Mouse (Mus musculus): ENCODE measurements around the gene Hipk3. TPM values are rescaled to one million over a fixed set of nuclear protein-coding genes. Genes with fewer than 3 reads are reported as not detected.

The Hipk3 gene
- polyA plus RNA-seq, 1 experiment from 2014 or later, result 4.4 TPM

- H3K4me3 ChIP-seq, result peak overlapping the region; percentile 77
- no peak for ATAC-seq
- 71% methylated on average over 7 of the region's 7 CpGs for WGBS
These were observed 85.9 kb downstream of the Hipk3 start for GRCm38 (mm10) chr2:104408351-104408750.

DNA sequence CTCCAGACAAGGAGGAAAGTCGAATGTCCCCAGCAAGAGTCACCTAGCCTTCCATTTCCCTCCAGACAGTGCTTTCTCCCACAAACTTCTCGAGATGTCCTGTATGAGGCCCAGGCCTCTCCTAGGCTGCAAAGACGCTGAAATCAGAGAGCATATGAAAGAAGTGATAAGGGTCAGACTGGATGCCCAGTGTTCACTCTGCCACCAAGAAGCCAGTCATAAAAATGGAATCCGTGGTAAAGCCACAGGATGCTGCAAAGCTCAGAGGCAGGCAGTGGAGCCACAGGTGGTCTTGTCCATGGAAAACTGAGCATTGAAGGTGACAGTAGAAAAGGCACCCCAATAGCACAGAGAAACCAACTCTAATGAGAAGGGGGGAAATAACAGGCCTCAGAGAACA, 86.3 kb downstream of the Hipk3 start:
- WGBS, result 77% methylated on average over 4 of the region's 4 CpGs
- Histone ChIP-seq H3K9ac (no peak overlapping the region), H3K9me3 (replicated peaks) (no peaks in the 10 kb centered on the region), H3K4me2 (peak overlapping the region; percentile 92; the same call in 1 of the 2 replicates), H3K27ac (no peak overlapping the region), H3K4me1 (peaks cover 38% of the 10 kb centered on the region), H3K36me3 (ENCODE audit: poor library complexity, severe bottlenecking) (no peaks in the 10 kb centered on the region), H3K4me3 (no peak overlapping the region), H3K27me3 (peaks cover 12% of the 10 kb centered on the region; the same call in 1 of the 2 replicates)
- no peak for ATAC-seq

More at GRCm38 (mm10) chr2:104408351-104408750, 85.9 kb downstream of the Hipk3 start:
- no peak overlapping the region for H3K27ac ChIP-seq
- H3K27me3 ChIP-seq, result peaks cover 12% of the 10 kb centered on the region; the same call in 1 of the 2 replicates
- H3K4me1 ChIP-seq, result peaks cover 38% of the 10 kb centered on the region
- no peaks in the 10 kb centered on the region for H3K36me3 ChIP-seq (ENCODE audit: poor library complexity, severe bottlenecking)
- no peaks in the 10 kb centered on the region for H3K9me3 ChIP-seq (replicated peaks)
- H3K9ac ChIP-seq, result no peak overlapping the region
- H3K4me2 ChIP-seq, result peak overlapping the region; percentile 92

GRCm38 (mm10) chr2:104404036-104404435, 90.2 kb downstream of the Hipk3 start:
- Histone ChIP-seq H3K4me3 (no peak overlapping the region), H3K4me1 (peaks cover 26% of the 10 kb centered on the region), H3K9me3 (replicated peaks) (no peaks in the 10 kb centered on the region), H3K9ac (no peak overlapping the region), H3K27me3 (peaks cover 6% of the 10 kb centered on the region; the same call in 1 of the 2 replicates), H3K27ac (no peak overlapping the region), H3K4me2 (no peak overlapping the region), H3K36me3 (ENCODE audit: poor library complexity, severe bottlenecking) (no peaks in the 10 kb centered on the region)
- WGBS, result 89% methylated on average over 6 of the region's 6 CpGs
- no peak for ATAC-seq

- no peak for ATAC-seq
- H3K9me3 ChIP-seq (replicated peaks), result no peaks in the 10 kb centered on the region
- H3K27me3 ChIP-seq, result no peaks in the 10 kb centered on the region
- no peak overlapping the region for H3K27ac ChIP-seq
- no peaks in the 10 kb centered on the region for H3K36me3 ChIP-seq (ENCODE audit: poor library complexity, severe bottlenecking)
- no peak overlapping the region for H3K4me3 ChIP-seq
- no peak overlapping the region for H3K9ac ChIP-seq
- 89% methylated on average over 6 of the region's 6 CpGs for WGBS
- no peak overlapping the region for H3K4me2 ChIP-seq
- H3K4me1 ChIP-seq, result peaks cover 12% of the 10 kb centered on the region; the same call in 1 of the 2 replicates
These were observed 95.5 kb downstream of the Hipk3 start for GRCm38 (mm10) chr2:104398651-104399290.

DNA sequence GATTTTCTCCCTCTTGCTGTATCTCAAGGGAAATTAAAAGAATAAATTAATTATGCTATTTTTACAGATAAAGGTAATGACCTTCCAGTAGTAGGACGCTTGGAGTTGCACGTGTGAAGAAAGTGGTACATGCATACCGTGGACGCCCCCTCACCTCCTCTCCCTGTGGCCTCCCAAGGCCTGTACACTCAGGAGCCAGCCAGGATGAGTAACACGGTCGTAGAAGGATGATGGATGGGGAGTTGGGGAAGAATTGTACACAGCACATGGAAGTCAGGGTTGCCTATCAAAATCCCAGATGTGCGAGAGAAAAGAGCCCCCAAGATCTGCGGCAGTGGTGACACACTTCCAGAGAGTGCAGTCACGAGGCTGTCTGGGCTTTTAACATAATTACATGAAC, 98.3 kb downstream of the Hipk3 start:
- Histone ChIP-seq H3K36me3 (ENCODE audit: poor library complexity, severe bottlenecking) (no peaks in the 10 kb centered on the region), H3K9ac (no peak overlapping the region), H3K27me3 (no peaks in the 10 kb centered on the region), H3K4me3 (no peak overlapping the region), H3K4me1 (peaks cover 17% of the 10 kb centered on the region), H3K4me2 (no peak overlapping the region), H3K9me3 (replicated peaks) (no peaks in the 10 kb centered on the region), H3K27ac (no peak overlapping the region)
- WGBS, result 84% methylated on average over 9 of the region's 9 CpGs
- 0 out of 2 replicates have a peak, but pooled peaks have one; percentile 13 for ATAC-seq

DNA sequence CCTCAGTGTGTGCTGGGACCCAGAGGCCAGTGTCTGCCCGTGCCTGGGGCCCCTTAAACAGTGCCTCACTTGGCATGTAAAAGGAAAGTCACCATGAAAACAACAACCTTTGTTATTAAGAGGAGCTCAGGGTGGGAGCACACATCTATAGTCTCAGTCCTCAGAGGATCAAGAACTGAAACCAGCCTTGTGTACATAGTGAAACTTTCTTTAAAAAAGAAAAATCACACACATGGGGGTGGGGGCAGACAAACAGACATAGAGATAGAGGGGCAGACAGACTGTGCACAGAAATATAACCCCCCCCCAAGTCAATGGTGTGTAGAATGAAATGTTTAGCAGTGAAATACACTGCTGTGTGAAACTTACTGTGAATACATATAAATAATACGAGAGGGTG, 99.5 kb downstream of the Hipk3 start:
- Histone ChIP-seq H3K27ac (no peak overlapping the region), H3K4me1 (peaks cover 17% of the 10 kb centered on the region), H3K4me3 (no peak overlapping the region), H3K36me3 (ENCODE audit: poor library complexity, severe bottlenecking) (no peaks in the 10 kb centered on the region), H3K27me3 (no peaks in the 10 kb centered on the region), H3K9me3 (replicated peaks) (no peaks in the 10 kb centered on the region), H3K9ac (no peak overlapping the region), H3K4me2 (no peak overlapping the region)
- 47% methylated on average over 2 of the region's 2 CpGs for WGBS
- ATAC-seq, result no peak

DNA sequence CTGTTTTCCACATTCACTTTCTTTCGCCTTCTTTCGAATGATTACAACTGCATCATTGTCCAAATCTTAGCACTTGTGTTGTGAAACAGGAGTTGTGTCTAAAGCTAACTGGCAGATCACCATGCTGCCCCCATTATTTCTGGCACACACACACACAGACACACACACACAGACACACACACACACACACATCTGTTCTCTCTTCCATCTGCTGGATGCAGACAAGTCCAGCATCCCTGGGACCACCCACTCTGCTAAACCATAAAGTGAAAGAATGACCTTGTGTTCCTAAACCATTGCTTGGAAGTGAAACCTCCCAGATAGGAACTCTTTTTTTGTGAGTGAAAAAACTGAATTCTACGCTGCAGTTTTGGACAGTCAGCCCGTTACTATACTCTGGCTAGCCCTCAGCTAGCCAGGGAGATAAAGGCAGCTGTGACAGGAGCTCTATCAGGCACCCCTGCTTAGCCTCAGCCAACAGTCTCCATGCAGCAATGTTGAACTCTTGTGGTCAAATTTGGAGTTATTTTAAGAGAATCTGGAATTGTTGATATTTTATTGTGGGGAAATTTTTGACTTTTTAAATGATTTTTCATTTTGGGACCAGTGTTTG, 101.4 kb downstream of the Hipk3 start:
- Histone ChIP-seq H3K9ac (no peak overlapping the region), H3K4me3 (no peak overlapping the region), H3K9me3 (replicated peaks) (no peaks in the 10 kb centered on the region), H3K4me1 (peaks cover 17% of the 10 kb centered on the region), H3K27ac (no peak overlapping the region), H3K4me2 (no peak overlapping the region), H3K27me3 (no peaks in the 10 kb centered on the region), H3K36me3 (ENCODE audit: poor library complexity, severe bottlenecking) (no peaks in the 10 kb centered on the region)
- WGBS, result 76% methylated on average over 4 of the region's 4 CpGs
- ATAC-seq, result no peak

GRCm38 (mm10) chr2:104389231-104389630, 105.0 kb downstream of the Hipk3 start:
- Histone ChIP-seq H3K9me3 (replicated peaks) (no peaks in the 10 kb centered on the region), H3K4me2 (no peak overlapping the region), H3K27me3 (no peaks in the 10 kb centered on the region), H3K4me3 (no peak overlapping the region), H3K9ac (no peak overlapping the region), H3K36me3 (ENCODE audit: poor library complexity, severe bottlenecking) (no peaks in the 10 kb centered on the region), H3K27ac (no peak overlapping the region), H3K4me1 (peaks cover 9% of the 10 kb centered on the region)
- 93% methylated on average over 11 of the region's 11 CpGs for whole genome bisulfite sequencing
- ATAC-seq, result no peak

DNA sequence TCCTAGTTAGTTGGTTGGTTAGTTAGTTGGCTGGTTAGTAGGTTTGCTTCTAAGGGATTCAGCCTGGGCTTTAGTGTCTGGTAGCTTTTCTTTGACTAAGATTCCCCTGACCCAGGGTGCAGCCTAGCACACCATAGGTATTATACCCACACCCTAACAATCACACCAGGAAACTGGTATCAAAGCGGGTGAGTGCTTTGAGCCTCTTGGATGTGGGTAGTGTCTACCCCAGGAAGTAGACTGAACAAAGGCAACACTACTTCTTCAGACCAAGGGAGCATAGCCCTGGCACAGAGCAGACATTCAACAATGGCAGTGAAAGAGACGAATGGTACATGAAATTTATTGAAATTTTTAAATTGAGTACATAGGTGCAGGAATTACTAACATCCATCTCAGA, 108.3 kb downstream of the Hipk3 start:
- no peak for ATAC-seq
- no peaks in the 10 kb centered on the region for H3K27me3 ChIP-seq
- H3K4me3 ChIP-seq, result no peak overlapping the region
- WGBS, result 92% methylated on average over 2 of the region's 2 CpGs
- no peaks in the 10 kb centered on the region for H3K9me3 ChIP-seq (replicated peaks)
- H3K27ac ChIP-seq, result no peak overlapping the region
- H3K9ac ChIP-seq, result no peak overlapping the region
- no peak overlapping the region for H3K4me2 ChIP-seq
- H3K4me1 ChIP-seq, result no peaks in the 10 kb centered on the region
- no peaks in the 10 kb centered on the region for H3K36me3 ChIP-seq (ENCODE audit: poor library complexity, severe bottlenecking)

- ATAC-seq, result no peak
- Histone ChIP-seq H3K9me3 (replicated peaks) (no peaks in the 10 kb centered on the region), H3K36me3 (ENCODE audit: poor library complexity, severe bottlenecking) (no peaks in the 10 kb centered on the region), H3K4me3 (no peak overlapping the region), H3K27ac (no peak overlapping the region), H3K4me1 (peaks cover 8% of the 10 kb centered on the region; the same call in 1 of the 2 replicates), H3K4me2 (no peak overlapping the region), H3K9ac (no peak overlapping the region), H3K27me3 (no peaks in the 10 kb centered on the region)
- 96% methylated on average over 4 of the region's 4 CpGs for whole genome bisulfite sequencing
These were observed 110.7 kb downstream of the Hipk3 start for GRCm38 (mm10) chr2:104383589-104383988.

- Histone ChIP-seq H3K4me1 (peaks cover 8% of the 10 kb centered on the region; the same call in 1 of the 2 replicates), H3K27me3 (no peaks in the 10 kb centered on the region), H3K4me2 (no peak overlapping the region), H3K27ac (no peak overlapping the region), H3K36me3 (ENCODE audit: poor library complexity, severe bottlenecking) (no peaks in the 10 kb centered on the region), H3K4me3 (no peak overlapping the region), H3K9me3 (replicated peaks) (no peaks in the 10 kb centered on the region), H3K9ac (no peak overlapping the region)
- 91% methylated on average over 6 of the region's 6 CpGs for WGBS
- no peak for ATAC-seq
These were observed 111.4 kb downstream of the Hipk3 start for GRCm38 (mm10) chr2:104382813-104383212.

DNA sequence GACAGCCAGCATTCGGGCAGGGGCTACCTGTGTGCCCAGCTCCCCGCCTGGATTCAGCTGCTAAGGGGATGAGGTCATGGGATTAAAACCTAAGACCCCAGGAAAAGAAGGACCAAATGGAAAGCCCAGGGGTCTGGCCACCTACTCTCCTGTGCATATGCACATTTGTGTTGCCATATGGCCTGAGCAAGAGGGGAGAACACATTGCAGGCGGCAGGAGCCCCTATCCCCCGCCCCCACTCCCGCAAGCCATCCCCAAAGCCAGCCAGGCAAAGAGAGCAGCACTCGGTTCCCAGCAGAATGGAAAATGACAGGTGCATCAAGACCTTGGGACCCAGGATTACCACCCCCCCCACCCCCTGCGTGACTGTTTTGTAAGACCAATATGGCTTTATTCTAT, 114.9 kb downstream of the Hipk3 start:
- peaks cover 8% of the 10 kb centered on the region; the same call in 1 of the 2 replicates for H3K4me1 ChIP-seq
- H3K9ac ChIP-seq, result no peak overlapping the region
- H3K4me3 ChIP-seq, result no peak overlapping the region
- ATAC-seq, result peak; percentile 41; the same call in 1 of the 2 replicates
- H3K36me3 ChIP-seq (ENCODE audit: poor library complexity, severe bottlenecking), result no peaks in the 10 kb centered on the region
- H3K27me3 ChIP-seq, result no peaks in the 10 kb centered on the region
- H3K27ac ChIP-seq, result no peak overlapping the region
- 10% methylated on average over 7 of the region's 7 CpGs for WGBS
- no peak overlapping the region for H3K4me2 ChIP-seq
- no peaks in the 10 kb centered on the region for H3K9me3 ChIP-seq (replicated peaks)
